Mouse (Mus musculus): Measurements from ENCODE around the gene Tex50. TPM values are rescaled to one million over a fixed set of nuclear protein-coding genes. Genes with fewer than 3 reads are reported as not detected.
"Not testable (repeated sequence)": the region's sequence is repeated elsewhere in the genome, so short reads cannot be mapped to it uniquely, and the experiment has no call there.

The Tex50 gene
- polyA plus RNA-seq, 1 experiment from 2014 or later: 0.32 TPM

GRCm38 (mm10) chr1:161151098-161151497, 8.0 kb downstream of the Tex50 start:
- 73% methylated on average over 6 of the region's 6 CpGs for WGBS
- no peak for ATAC-seq (replicated peaks; ENCODE audit: low FRiP score)

DNA sequence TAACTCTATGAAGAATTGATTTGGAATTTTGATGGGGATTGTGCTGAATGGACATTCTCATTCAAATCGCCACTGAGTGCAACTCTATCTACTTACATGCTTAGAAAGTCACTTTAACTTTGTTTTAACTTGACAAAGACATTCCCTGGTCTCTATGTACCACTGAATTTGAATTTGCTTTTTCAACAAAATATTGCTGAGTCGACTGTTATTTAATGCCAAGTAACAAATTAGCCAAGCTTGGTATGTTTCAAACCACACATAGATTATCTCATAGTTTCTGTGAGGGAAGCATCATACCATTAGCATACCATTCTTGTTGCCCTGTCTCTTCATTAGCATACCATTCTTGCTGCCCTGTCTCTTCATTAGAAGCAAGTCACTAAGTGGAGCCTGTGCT, 11.2 kb downstream of the Tex50 start:
- WGBS: 82% methylated on average over 2 of the region's 2 CpGs
- H3K27me3 ChIP-seq: no peaks in the 10 kb centered on the region
- peaks cover 9% of the 10 kb centered on the region for H3K4me1 ChIP-seq
- no peaks in the 10 kb centered on the region for H3K9me3 ChIP-seq (replicated peaks)
- H3K27ac ChIP-seq: no peak overlapping the region
- H3K4me3 ChIP-seq (replicated peaks): no peak overlapping the region
- ATAC-seq (replicated peaks; ENCODE audit: low FRiP score): no peak
- H3K36me3 ChIP-seq: no peaks in the 10 kb centered on the region
- H3K9ac ChIP-seq: no peak overlapping the region
- no peak overlapping the region for H3K4me2 ChIP-seq

More at GRCm38 (mm10) chr1:161151098-161151497, 8.0 kb downstream of the Tex50 start:
- no peaks in the 10 kb centered on the region for H3K36me3 ChIP-seq
- H3K4me3 ChIP-seq (replicated peaks): no peak overlapping the region
- H3K4me1 ChIP-seq: 0 out of 2 replicates have a peak, but pooled peaks cover 5% of the 10 kb centered on the region
- no peak overlapping the region for H3K9ac ChIP-seq
- H3K27me3 ChIP-seq: no peaks in the 10 kb centered on the region
- peak overlapping the region; percentile 10; the same call in 1 of the 2 replicates for H3K4me2 ChIP-seq
- H3K27ac ChIP-seq: no peak overlapping the region
- no peaks in the 10 kb centered on the region for H3K9me3 ChIP-seq (replicated peaks)

DNA sequence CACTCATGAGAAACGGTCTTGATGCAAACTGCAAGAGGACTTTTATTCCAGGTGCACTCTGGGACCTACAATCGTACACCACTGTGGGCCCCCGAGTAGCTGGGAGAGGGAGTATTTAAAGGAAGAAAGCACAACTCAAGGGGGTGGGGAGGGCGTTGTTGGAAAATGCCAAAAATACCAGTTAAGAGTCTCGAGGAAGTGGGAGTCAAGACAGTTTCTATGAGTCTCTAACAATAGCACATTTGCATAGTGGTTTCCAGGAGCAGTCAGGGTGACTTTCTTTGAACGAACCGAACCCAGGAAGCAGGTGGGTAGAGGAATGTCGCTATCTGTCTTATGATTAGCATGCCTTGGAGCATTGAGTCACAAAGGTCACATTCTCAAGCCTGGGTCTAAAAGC, 13.5 kb downstream of the Tex50 start:
- not testable (repeated sequence) for H3K4me3 ChIP-seq (replicated peaks); H3K27ac ChIP-seq; H3K4me2 ChIP-seq; H3K9me3 ChIP-seq (replicated peaks); H3K27me3 ChIP-seq; ATAC-seq (replicated peaks; ENCODE audit: low FRiP score); H3K36me3 ChIP-seq; H3K9ac ChIP-seq
- WGBS: 85% methylated on average over 8 of the region's 8 CpGs
- peaks cover 13% of the 10 kb centered on the region for H3K4me1 ChIP-seq

GRCm38 (mm10) chr1:161143216-161143615, 15.9 kb downstream of the Tex50 start:
- Histone ChIP-seq H3K36me3 (no peaks in the 10 kb centered on the region), H3K4me3 (replicated peaks) (peak overlapping the region; percentile 51; the same call in 1 of the 2 replicates), H3K9ac (no peak overlapping the region), H3K4me2 (peak overlapping the region; percentile 83), H3K4me1 (peaks cover 10% of the 10 kb centered on the region), H3K27me3 (no peaks in the 10 kb centered on the region), H3K9me3 (replicated peaks) (no peaks in the 10 kb centered on the region), H3K27ac (no peak overlapping the region)
- no peak for ATAC-seq (replicated peaks; ENCODE audit: low FRiP score)
- 85% methylated on average over 7 of the region's 7 CpGs for WGBS

DNA sequence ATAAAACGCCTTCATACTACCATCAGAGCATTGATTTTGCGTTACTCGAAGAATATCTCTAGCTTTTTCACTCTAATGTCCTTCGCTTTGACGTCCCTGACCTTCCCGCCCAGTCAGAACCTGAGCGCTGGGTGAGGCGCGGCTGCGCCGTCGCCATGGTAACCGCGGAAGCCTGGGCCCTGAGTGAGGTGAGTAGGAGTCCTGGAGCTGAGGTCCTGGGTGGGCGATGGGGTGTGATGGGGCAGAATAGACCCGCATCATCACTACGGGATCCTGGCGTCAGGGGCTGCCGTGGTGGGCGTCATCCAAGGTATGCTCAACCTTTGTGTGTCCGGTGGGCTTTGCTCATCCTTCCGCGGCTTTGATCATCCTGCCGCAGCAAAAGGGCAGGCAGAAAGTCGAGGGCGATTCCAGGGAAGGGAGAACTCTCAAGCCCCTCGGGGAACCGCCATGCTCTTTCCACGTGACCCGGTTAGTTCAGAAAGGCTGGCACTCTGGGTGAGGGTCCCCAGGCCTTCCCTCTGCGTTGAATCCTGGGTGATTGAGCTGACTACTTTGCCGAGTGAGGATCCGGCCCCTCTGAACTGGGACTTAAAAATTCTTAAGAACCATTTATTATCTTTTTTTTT, 16.5 kb downstream of the Tex50 start, which contains the start of gene Ankrd45:
TSS of gene Ankrd45 (plus strand) at position 161 of the 629 bp plus-strand sequence.
- Histone ChIP-seq H3K27me3 (no peaks in the 10 kb centered on the region), H3K27ac (no peak within 1 kb of the TSS), H3K9me3 (replicated peaks) (no peaks in the 10 kb centered on the region), H3K36me3 (no peaks in the 10 kb centered on the region), H3K4me3 (replicated peaks) (peak within 1 kb of the TSS; percentile 51), H3K9ac (peak within 1 kb of the TSS; percentile 42), H3K4me2 (peak within 1 kb of the TSS; percentile 83), H3K4me1 (peaks cover 10% of the 10 kb centered on the region)
- ATAC-seq (replicated peaks; ENCODE audit: low FRiP score): peak; percentile 97
- WGBS: 4% methylated on average over 33 of the region's 33 CpGs

- Histone ChIP-seq H3K9ac (no peak overlapping the region), H3K9me3 (replicated peaks) (no peaks in the 10 kb centered on the region), H3K4me3 (replicated peaks) (no peak overlapping the region), H3K4me2 (no peak overlapping the region), H3K27me3 (no peaks in the 10 kb centered on the region), H3K36me3 (no peaks in the 10 kb centered on the region), H3K27ac (no peak overlapping the region), H3K4me1 (peaks cover 10% of the 10 kb centered on the region)
- WGBS: 82% methylated on average over 9 of the region's 9 CpGs
- 0 out of 2 replicates have a peak, but pooled peaks have one; percentile 41 for ATAC-seq (replicated peaks; ENCODE audit: low FRiP score)
Measured at GRCm38 (mm10) chr1:161140026-161140762, 18.9 kb downstream of the Tex50 start.

DNA sequence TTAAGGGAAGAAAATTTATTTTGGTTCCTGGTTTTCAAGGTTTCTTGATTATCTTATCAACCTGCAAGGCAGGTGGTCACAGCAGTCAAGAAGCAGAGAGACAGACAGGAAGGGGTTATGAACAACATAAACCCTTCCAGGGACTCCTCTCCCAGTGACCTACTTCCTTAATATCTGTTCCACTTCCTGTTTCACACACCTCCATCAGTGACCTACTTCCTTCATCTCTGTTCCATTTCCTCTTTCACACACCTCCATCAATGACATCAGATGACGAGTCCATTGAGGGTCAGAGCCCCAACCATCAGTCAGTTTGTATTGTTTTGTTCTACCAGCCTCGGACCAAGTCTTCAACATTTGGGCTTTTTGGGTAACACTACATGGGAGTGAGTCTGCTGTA, 19.6 kb downstream of the Tex50 start:
- Histone ChIP-seq H3K9ac (no peak overlapping the region), H3K36me3 (no peaks in the 10 kb centered on the region), H3K4me1 (peaks cover 10% of the 10 kb centered on the region), H3K27ac (no peak overlapping the region), H3K4me2 (no peak overlapping the region), H3K9me3 (replicated peaks) (no peaks in the 10 kb centered on the region), H3K27me3 (no peaks in the 10 kb centered on the region), H3K4me3 (replicated peaks) (no peak overlapping the region)
- ATAC-seq (replicated peaks; ENCODE audit: low FRiP score): no peak
- 83% methylated on average over 2 of the region's 2 CpGs for WGBS

DNA sequence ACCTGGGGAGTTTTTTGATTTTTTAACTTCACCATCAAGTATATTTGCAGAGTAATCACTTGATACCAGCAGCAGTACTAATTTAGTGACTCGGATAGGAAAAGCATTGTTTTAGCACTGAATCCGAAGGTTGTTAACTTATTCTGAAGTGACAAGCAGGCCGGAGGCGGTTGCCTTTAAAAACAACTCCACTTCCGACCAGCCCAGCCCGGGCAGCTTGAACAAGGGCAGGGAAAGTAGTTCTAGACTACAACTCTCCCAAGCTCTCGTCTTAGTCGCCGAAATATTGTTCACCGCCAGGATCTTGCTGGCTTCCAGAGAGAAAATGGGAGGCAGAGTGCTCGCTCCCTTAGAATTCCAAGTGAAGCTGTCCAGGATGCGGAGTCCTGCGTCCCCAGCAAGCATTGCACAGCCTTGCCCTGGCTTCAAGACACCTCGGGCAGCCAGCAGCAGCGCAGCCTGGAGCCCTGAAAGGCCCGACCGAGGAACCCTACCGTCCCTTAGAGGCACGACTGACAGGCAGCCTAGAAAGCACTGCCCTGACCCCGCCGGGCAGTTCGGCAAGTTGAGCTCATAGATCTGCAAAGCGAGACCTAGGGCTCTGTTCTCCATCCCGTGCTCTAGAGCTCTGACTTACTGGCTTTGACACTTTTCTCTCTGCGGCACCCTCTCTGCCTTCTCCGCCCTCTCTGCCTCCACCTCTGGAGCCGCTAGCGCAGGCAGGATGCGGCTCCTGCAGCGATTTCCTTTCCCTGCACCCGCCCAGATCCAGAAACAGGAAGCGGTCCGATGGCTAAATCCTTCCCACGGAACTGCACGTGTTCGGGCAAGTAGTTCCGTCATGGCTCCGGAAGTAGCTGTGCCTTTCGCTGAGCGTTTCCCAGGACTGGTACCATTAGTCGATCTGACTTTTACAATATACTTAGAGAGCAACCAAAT, 28.1 kb downstream of the Tex50 start, which contains the start of gene Klhl20:
TSS of gene Klhl20 (minus strand) at position 786 of the 939 bp plus-strand sequence.
- Histone ChIP-seq H3K27ac (peak within 1 kb of the TSS; percentile 93), H3K4me1 (peaks cover 10% of the 10 kb centered on the region), H3K9ac (peak within 1 kb of the TSS; percentile 94), H3K4me3 (replicated peaks) (peak within 1 kb of the TSS; percentile 92), H3K4me2 (peak within 1 kb of the TSS; percentile 80), H3K36me3 (peaks cover 17% of the 10 kb centered on the region), H3K27me3 (no peaks in the 10 kb centered on the region), H3K9me3 (replicated peaks) (no peaks in the 10 kb centered on the region)
- peak; percentile 96 for ATAC-seq (replicated peaks; ENCODE audit: low FRiP score)
- 1% methylated on average over 41 of the region's 41 CpGs for WGBS

DNA sequence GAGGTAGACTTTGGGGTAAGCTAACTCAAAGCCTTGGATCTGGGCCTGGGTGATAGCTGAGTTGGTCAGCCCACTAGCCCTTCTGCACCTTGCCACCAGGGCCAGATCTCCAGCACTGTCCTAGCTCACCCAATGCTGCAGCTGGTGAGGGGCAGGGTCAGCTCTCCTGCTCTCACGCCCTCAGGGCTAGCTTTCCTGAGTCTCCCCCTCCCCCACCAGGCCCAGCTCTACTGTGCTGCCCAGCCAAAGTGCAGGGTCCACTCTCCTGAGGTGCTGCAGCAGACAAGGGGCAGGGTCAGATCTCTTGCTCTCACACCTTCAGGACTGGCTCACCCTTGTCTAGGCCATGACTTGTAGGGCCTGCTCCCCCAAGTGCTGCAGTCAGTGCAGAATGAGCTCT, 32.7 kb downstream of the Tex50 start:
- 0 out of 2 replicates have a peak, but pooled peaks have one; percentile 45 for ATAC-seq (replicated peaks; ENCODE audit: low FRiP score)
- Histone ChIP-seq H3K4me3 (replicated peaks) (no peak overlapping the region), H3K27me3 (no peaks in the 10 kb centered on the region), H3K9ac (no peak overlapping the region), H3K4me2 (no peak overlapping the region), H3K36me3 (peaks cover 18% of the 10 kb centered on the region), H3K9me3 (replicated peaks) (no peaks in the 10 kb centered on the region), H3K4me1 (peaks cover 10% of the 10 kb centered on the region), H3K27ac (no peak overlapping the region)
- WGBS: 67% methylated on average over 1 of the region's 1 CpGs

- ATAC-seq (replicated peaks; ENCODE audit: low FRiP score): no peak
- 92% methylated on average over 10 of the region's 10 CpGs for WGBS
- no peak overlapping the region for H3K4me2 ChIP-seq
- no peak overlapping the region for H3K27ac ChIP-seq
- H3K9me3 ChIP-seq (replicated peaks): no peaks in the 10 kb centered on the region
- no peak overlapping the region for H3K4me3 ChIP-seq (replicated peaks)
- peaks cover 19% of the 10 kb centered on the region for H3K36me3 ChIP-seq
- no peaks in the 10 kb centered on the region for H3K4me1 ChIP-seq
- no peaks in the 10 kb centered on the region for H3K27me3 ChIP-seq
- no peak overlapping the region for H3K9ac ChIP-seq
Measured at GRCm38 (mm10) chr1:161122661-161123418, 36.3 kb downstream of the Tex50 start.

DNA sequence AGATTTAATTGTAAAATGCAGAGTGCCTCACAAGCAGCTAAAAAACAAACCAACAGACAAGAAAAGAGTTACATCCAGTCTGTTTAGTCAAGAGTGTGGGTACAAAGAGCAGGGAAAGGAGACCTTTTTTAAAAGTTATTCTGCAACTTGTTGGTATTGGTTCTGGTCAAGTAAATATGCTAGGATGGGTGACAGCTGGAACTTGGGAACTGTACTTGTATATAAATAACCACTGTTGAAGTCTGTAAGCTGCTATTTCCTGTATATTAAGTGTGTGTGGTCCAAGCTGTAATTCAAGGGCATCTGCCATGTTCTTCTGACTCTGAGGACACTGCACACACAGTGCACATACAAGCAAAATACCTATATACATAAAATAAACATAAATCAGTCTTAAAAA, 44.5 kb downstream of the Tex50 start:
- Histone ChIP-seq H3K4me1 (peaks cover 7% of the 10 kb centered on the region; the same call in 1 of the 2 replicates), H3K4me3 (replicated peaks) (no peak overlapping the region), H3K9ac (no peak overlapping the region), H3K27me3 (no peaks in the 10 kb centered on the region), H3K36me3 (peaks cover 2% of the 10 kb centered on the region), H3K27ac (peak overlapping the region; percentile 7; the same call in 1 of the 2 replicates), H3K4me2 (no peak overlapping the region), H3K9me3 (replicated peaks) (no peaks in the 10 kb centered on the region)
- ATAC-seq (replicated peaks; ENCODE audit: low FRiP score): no peak

Measured in kidney, embryonic 15.5 days (tissue).